Mouse (Mus musculus): Measurements from ENCODE around the gene Pex10. TPM values are rescaled to one million over a fixed set of nuclear protein-coding genes. Genes with fewer than 3 reads are reported as not detected.

Pex10 gene
- polyA plus RNA-seq, 1 experiment from 2014 or later: 6.6 TPM

GRCm38 (mm10) chr4:155116607-155117006 lies 49.8 kb downstream of the Pex10 start:
- CTCF ChIA-PET: no interaction called here
- no peak for DNase-seq (ENCODE audit: low read depth, low spot score)
- TF ChIP-seq CTCF (IDR thresholded peaks at IDR 0.05): no peak
- ATAC-seq: no peak
- POLR2A ChIA-PET: no interaction called here
- no peaks in the 10 kb centered on the region for H3K27me3 ChIP-seq
- in situ Hi-C loops (cut with MboI; ENCODE audit: low pct_unique_long_range_greater_than_20kb): no loop called here

DNA sequence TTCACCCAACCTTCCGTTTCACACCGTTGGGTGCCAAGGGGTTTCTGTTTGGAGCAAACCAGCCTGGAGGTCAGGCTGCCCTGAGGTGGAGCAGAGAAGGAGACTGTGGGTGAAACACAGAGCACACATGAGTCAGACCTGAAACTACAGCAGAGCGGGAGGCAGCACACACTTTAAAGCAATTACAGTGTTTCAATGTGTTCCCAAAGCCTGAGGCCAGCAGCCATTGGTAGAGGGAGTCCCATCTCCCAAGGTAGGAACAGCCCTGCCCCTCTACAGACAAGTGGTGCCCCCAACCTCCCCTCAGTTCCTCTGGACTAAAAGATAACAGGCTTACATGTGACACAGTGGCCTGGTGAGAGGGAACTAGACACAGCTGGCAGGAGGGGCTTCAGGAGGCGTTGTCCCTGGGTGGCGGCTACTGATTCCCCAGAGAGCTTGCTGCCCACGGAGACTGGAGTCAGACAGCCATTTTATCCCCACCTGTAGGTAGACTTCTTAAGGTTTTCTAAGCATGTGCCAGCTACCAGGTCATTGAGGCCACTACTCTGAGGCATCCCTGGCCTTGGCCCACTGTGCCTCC lies 50.7 kb downstream of the Pex10 start:
- DNase-seq (ENCODE audit: low read depth, low spot score): no peak
- ChIA-PET CTCF (no interaction called here), POLR2A (no interaction called here)
- in situ Hi-C loops (cut with MboI; ENCODE audit: low pct_unique_long_range_greater_than_20kb): no loop called here
- TF ChIP-seq CTCF (IDR thresholded peaks at IDR 0.05): no peak
- ATAC-seq: no peak
- no peaks in the 10 kb centered on the region for H3K27me3 ChIP-seq

- H3K27me3 ChIP-seq: no peaks in the 10 kb centered on the region
- ATAC-seq (no peak), DNase-seq (ENCODE audit: low read depth, low spot score) (no peak)
- CTCF ChIA-PET: no interaction called here
- POLR2A ChIA-PET: no interaction called here
- in situ Hi-C loops (cut with MboI; ENCODE audit: low pct_unique_long_range_greater_than_20kb): no loop called here
- no peak for TF ChIP-seq CTCF (IDR thresholded peaks at IDR 0.05)
Observed at GRCm38 (mm10) chr4:155118278-155118677, 51.5 kb downstream of the Pex10 start.

GRCm38 (mm10) chr4:155120038-155120437 lies 53.2 kb downstream of the Pex10 start:
- no peak for TF ChIP-seq CTCF (IDR thresholded peaks at IDR 0.05)
- CTCF ChIA-PET: no interaction called here
- in situ Hi-C loops (cut with MboI; ENCODE audit: low pct_unique_long_range_greater_than_20kb): no loop called here

GRCm38 (mm10) chr4:155120583-155120982 lies 53.8 kb downstream of the Pex10 start:
- ATAC-seq (no peak), DNase-seq (ENCODE audit: low read depth, low spot score) (no peak)
- CTCF ChIA-PET: no interaction called here
- in situ Hi-C loops (cut with MboI; ENCODE audit: low pct_unique_long_range_greater_than_20kb): no loop called here
- POLR2A ChIA-PET: interaction anchor here (1.5 kb wide), 1 partner anchor 14 kb away, joined by 3 read pairs; no protein-coding TSS in a partner anchor
- no peaks in the 10 kb centered on the region for H3K27me3 ChIP-seq
- no peak for TF ChIP-seq CTCF (IDR thresholded peaks at IDR 0.05)

More at GRCm38 (mm10) chr4:155120038-155120437, 53.2 kb downstream of the Pex10 start:
- DNase-seq (ENCODE audit: low read depth, low spot score) (no peak), ATAC-seq (no peak)
- H3K27me3 ChIP-seq: no peaks in the 10 kb centered on the region
- POLR2A ChIA-PET: interaction anchor here (0.8 to 1.5 kb wide), 2 partner anchors 10 to 14 kb away, joined by 3 read pairs; no protein-coding TSS in a partner anchor

- ATAC-seq: no peak
- ChIA-PET CTCF (no interaction called here), POLR2A (interaction anchor here (0.6 to 1.5 kb wide), 2 partner anchors 13 to 99 kb away, joined by 3 read pairs; no protein-coding TSS in a partner anchor)
- no peak for DNase-seq (ENCODE audit: low read depth, low spot score)
- TF ChIP-seq CTCF (IDR thresholded peaks at IDR 0.05): no peak
- no peaks in the 10 kb centered on the region for H3K27me3 ChIP-seq
- in situ Hi-C loops (cut with MboI; ENCODE audit: low pct_unique_long_range_greater_than_20kb): no loop called here
Observed at GRCm38 (mm10) chr4:155121222-155121621, 54.4 kb downstream of the Pex10 start.

Other genes starting within 250 kb of the Pex10 start
- not detected for gene Ttc34, start 229.6 kb upstream of the Pex10 start, polyA plus RNA-seq (2021)
- not detected for gene Mmel1, start 197.4 kb upstream of the Pex10 start, polyA plus RNA-seq (2021)
- gene Fam213b, start 167.9 kb upstream of the Pex10 start, polyA plus RNA-seq (2021): 31.6 TPM
- gene Tnfrsf14, start 138.5 kb upstream of the Pex10 start, polyA plus RNA-seq (2021): 0.13 TPM
- gene Hes5, start 106.1 kb upstream of the Pex10 start, polyA plus RNA-seq (2021): not detected
- gene Pank4, start 102.9 kb upstream of the Pex10 start, polyA plus RNA-seq (2021): 29.1 TPM
- gene Plch2, start 10.2 kb upstream of the Pex10 start, polyA plus RNA-seq (2021): 0.49 TPM
- 91.9 TPM for gene Rer1, start 19.4 kb downstream of the Pex10 start, polyA plus RNA-seq (2021)
- gene Morn1, start 19.6 kb downstream of the Pex10 start, polyA plus RNA-seq (2021): 3.6 TPM
- gene Ski, start 155.6 kb downstream of the Pex10 start, polyA plus RNA-seq (2021): 59.8 TPM
- 25.5 TPM for gene Faap20, start 182.8 kb downstream of the Pex10 start, polyA plus RNA-seq (2021)

All from Patski (cell line).